Mouse (Mus musculus): ENCODE results near the gene Cyp2c39.
"Not testable (repeated sequence)": the region's sequence is repeated elsewhere in the genome, so short reads cannot be mapped to it uniquely, and the experiment has no call there.

The Cyp2c39 gene

DNA sequence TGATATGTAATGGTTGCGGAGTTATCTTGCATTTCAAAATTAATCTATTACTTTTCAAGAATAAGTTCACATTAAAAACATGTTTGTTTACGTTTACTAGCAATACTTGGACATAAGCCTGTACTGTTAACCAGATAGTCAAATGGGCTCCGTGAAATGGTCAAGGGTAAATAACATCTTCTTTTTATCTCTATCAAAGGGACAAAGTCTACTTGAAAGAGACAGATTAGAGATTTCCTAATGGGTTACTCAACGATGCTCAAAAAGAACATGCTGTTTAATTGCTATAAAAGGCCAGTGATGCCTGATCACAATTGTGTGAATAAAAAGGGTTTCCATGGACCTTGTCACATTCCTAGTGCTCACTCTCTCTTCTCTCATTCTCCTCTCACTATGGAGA is at the start of gene Cyp2c39:
Gene Cyp2c39, plus strand, starts transcription at position 329 of the 400 bp plus-strand sequence.
- DNase-seq, result no peak

DNA sequence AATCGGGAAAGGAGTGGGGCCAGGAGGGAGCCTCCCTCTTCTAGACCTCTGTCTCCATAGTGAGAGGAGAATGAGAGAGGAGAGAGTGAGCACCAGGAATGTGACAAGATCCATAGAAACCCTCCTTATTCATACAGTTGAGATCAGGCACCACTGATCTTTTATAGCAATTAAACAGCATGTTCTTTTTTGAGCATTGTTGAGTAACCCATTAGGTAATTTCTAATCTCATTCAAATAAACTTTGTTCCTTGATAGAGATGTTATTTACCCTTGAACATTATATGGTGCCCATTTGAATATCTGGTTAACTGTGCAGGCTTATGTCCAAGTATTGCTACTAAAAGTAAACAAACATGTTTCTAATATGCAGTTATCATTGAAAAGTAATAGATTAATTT is 47.7 kb upstream of the Cyp2c39 start, which contains the start of gene Cyp2c38:
Gene Cyp2c38, minus strand, starts transcription at position 135 of the 400 bp plus-strand sequence.
- DNase-seq, result no peak

DNA sequence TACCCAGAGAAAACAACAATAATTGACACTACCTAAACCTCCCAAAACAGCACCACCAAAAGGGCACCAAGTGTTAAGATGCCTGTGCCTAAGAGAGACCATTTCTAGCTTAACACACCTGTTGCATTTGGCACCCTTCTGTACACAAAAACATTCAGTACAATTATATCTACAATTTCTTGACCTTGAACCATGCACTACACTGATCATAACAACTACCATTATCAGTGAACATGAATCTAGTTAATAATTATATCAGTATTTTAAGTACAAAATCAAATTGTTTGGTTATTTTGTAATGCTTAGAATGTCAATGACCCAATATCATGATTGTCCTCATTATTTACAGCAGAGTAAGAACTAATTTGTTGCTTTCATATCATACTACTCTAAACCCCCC is 46.7 kb upstream of the Cyp2c39 start:
- no peak for DNase-seq

DNA sequence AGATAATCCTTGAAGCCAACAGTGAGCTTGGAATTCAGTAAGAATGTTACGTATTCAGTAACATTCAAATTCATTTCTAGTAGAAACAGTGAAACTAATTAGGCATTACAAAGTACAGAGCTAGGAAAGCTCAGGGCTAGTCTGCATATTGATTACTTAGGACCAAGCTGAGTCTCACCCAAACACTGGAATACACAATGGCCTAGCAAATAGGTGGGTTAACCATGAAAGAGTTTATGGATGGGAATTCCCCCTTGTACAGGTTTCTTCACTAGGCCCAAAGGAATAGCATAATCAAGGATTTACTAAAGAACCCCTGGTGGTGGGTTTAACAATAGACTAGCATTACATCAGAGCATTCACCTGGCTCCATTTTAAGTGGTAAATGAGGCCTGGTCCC is 26.7 kb upstream of the Cyp2c39 start:
- not testable (repeated sequence) for DNase-seq

DNA sequence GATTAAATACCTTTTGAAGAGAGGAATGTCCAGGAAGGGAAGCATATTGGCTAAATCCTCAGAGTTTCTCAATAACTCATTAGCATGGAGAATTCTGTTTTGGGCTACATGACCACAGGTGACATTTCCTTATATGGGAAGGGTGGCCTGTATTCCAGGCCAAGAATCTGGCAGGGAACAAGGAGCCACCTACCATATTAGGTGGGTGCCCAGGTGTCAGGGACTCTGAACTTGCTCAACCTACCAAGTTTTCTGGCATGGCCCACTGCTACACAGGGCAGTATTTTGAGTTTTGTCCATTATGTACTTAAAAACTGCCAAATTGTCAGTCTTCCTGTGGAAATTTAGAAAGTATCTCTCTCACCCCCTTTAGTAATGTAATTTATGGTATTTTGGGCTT is 4.3 kb upstream of the Cyp2c39 start:
- no peak for DNase-seq

DNA sequence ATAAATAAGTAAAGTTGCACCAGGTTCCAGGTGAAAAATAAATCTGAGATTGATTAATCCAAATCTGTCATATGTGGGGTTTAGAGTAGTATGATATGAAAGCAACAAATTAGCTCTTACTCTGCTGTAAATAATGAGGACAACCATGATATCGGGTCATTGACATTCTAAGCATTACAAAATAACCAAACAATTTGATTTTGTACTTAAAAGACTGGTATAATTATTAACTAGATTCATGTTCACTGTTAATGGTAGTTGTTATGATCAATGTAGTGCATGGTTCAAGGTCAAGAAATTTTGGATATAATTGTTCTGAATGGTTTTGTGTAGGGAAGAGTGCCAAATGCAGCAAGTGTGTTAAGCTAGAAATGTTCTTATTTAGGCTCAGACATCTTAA is 1.1 kb upstream of the Cyp2c39 start:
- DNase-seq, result no peak

Measured in liver (tissue).